Mouse (Mus musculus) neural tube, embryonic 14.5 days (tissue): ENCODE measurements around the gene Ndel1. TPM values are rescaled to one million over a fixed set of nuclear protein-coding genes. Genes with fewer than 3 reads are reported as not detected.

Experiments used
- ATAC-seq: fragments of 200-750 bp; cut with Nextera tagmentation; 2 replicates; pipeline ENCODE4 v1.8.0; 2017; ENCODE audit warnings: low read depth, mild to moderate bottlenecking, moderate TSS enrichment, moderate library complexity
- H3K27ac ChIP-seq: fragments of 300-500 bp; sonication (generic); 2 replicates; pipeline ENCODE4 v1.5.1; 2014; ENCODE audit warnings: low read depth, mild to moderate bottlenecking, control low read depth, low read length, moderate library complexity, mixed read lengths
- H3K27me3 ChIP-seq: fragments of 300-500 bp; sonication (generic); 2 replicates; pipeline ENCODE4 v1.6.1; 2014; ENCODE audit warnings: low read length; ENCODE audit not compliant: control insufficient read depth, insufficient read depth
- H3K36me3 ChIP-seq: fragments of 300-500 bp; sonication (generic); 2 replicates; pipeline ENCODE4 v1.6.1; 2014; ENCODE audit warnings: low read length, mixed read lengths; ENCODE audit not compliant: control insufficient read depth, insufficient read depth
- H3K4me1 ChIP-seq: fragments of 300-500 bp; sonication (generic); 2 replicates; pipeline ENCODE4 v1.6.1; 2014; ENCODE audit warnings: low read length; ENCODE audit not compliant: control insufficient read depth, insufficient read depth
- H3K4me2 ChIP-seq: fragments of 300-500 bp; sonication (generic); 2 replicates; pipeline ENCODE4 v1.6.1; 2014; ENCODE audit warnings: mild to moderate bottlenecking, low read depth, low read length, control low read depth
- H3K4me3 ChIP-seq: fragments of 300-500 bp; sonication (generic); 2 replicates; pipeline ENCODE4 v1.5.1; 2014; ENCODE audit warnings: low read depth, low read length, control low read depth, mixed read lengths
- H3K9ac ChIP-seq: fragments of 300-500 bp; sonication (generic); replicated peaks from 2 replicates; pipeline ENCODE4 v1.6.1; 2014; ENCODE audit warnings: low read depth, mild to moderate bottlenecking, control low read depth, low read length, mixed read lengths
- H3K9me3 ChIP-seq: fragments of 300-500 bp; sonication (generic); 2 replicates; pipeline ENCODE4 v1.6.1; 2016; ENCODE audit warnings: low read length; ENCODE audit not compliant: control insufficient read depth
- WGBS: fragments of 180-500 bp; shearing (Covaris S2); extraction: QIAGEN DNeasy Blood & Tissue Kit; methylation state at CpG from one replicate; pipeline ENCODE4 v1.1.7; 2014; 5-methylcytosine and 5-hydroxymethylcytosine counted together
- polyA plus RNA-seq: library from polyadenylated mRNA; unstranded; fragments of >200 nt; fragmentation: Nextera tagmentation; extraction: Ambion mirVana; gene quantifications from 2 replicates; pipeline ENCODE4 v1.2.1, GENCODE M21; 2014

The Ndel1 gene
- polyA plus RNA-seq = 96.3 and 109 TPM in 2 replicates

DNA sequence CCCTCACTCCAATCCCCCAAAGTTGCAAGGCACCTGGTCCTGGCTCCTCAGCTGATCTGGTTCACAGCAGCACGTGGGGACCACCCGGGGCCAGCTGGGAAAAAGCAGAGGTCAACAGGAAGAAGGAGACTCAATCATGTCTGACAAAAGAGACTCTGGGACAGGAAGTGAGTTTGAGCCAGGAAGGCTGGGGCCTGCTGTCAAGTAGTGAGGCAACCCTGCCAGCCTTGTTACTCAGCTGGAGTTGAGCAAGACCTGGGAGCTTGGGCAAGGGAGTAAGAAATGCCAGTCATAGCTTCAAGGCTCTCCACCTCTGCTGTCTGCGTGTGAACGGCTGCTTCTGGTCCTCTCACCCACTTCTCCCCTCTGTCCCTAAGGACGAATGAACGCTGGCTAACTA lies at the start of gene Ndel1:
TSS of gene Ndel1 (minus strand) at position 111 of the 400 bp plus-strand sequence.
- no peak within 1 kb of the TSS for H3K4me3 ChIP-seq
- no peak within 1 kb of the TSS for H3K4me2 ChIP-seq
- no peak for ATAC-seq
- no peaks in the 10 kb centered on the region for H3K27me3 ChIP-seq
- H3K36me3 ChIP-seq = no peaks in the 10 kb centered on the region
- WGBS = 35% methylated on average over 6 of the region's 6 CpGs
- no peak within 1 kb of the TSS for H3K9ac ChIP-seq
- no peak within 1 kb of the TSS for H3K27ac ChIP-seq
- H3K9me3 ChIP-seq = no peaks in the 10 kb centered on the region
- H3K4me1 ChIP-seq = no peaks in the 10 kb centered on the region

DNA sequence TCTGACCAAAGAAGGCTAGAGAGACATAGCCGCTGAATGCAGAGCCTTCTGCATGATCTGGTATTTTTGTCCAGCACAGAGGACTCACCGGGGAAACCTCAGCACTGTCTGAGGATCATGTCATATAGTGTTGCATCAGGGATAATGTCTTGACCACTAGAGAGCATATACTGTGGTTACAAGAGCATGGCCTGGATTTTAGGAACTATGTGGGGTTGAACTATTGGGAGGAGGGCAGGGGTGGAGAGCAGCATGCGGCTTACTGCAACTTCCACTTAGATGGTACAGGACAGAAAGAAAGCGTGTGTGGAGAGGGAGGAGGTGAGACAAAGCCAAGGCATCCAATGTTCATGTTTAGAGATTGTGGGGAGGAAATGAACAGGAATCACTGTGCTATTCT lies 42.9 kb upstream of the Ndel1 start:
- no peak overlapping the region for H3K4me2 ChIP-seq
- H3K4me1 ChIP-seq = no peaks in the 10 kb centered on the region
- no peaks in the 10 kb centered on the region for H3K9me3 ChIP-seq
- H3K9ac ChIP-seq = no peak overlapping the region
- no peak overlapping the region for H3K4me3 ChIP-seq
- H3K27me3 ChIP-seq = no peaks in the 10 kb centered on the region
- no peaks in the 10 kb centered on the region for H3K36me3 ChIP-seq
- ATAC-seq = no peak
- no peak overlapping the region for H3K27ac ChIP-seq
- WGBS = 96% methylated on average over 4 of the region's 4 CpGs

DNA sequence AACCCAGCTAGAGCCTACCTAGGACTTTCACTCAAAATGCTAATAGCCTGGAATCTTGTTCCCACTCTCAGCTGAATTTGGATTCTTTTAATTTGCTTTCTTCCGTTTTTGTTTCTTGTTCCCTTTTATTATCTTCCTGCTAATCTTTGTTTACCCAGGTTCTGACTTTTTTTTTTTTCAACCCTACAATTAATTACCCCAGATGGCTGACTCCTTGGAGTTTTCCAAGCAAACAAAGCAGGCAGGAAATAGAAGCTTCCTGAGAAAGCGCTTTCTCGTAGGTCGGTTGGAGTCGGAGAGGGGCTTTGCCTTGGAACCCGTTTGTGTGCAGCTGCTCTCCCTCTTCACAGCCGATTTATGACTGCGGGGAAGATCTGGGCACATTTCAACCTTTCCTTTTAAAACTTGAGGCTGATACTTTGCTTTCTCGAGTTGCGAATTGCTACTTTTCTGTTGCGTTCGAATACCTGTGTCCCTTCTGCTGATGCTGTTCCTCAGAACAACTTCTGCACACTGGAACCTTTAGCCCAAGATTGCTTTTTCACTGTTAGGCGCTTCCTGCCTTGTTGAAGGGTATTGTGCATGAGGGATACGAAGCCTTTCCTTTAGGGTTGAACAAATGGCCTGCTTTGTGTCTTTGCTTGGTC lies 40.0 kb upstream of the Ndel1 start:
- Histone ChIP-seq H3K27me3 (no peaks in the 10 kb centered on the region), H3K9me3 (no peaks in the 10 kb centered on the region), H3K9ac (no peak overlapping the region), H3K27ac (0 out of 2 replicates have a peak overlapping the region, but pooled peaks have one; percentile 28), H3K4me1 (no peaks in the 10 kb centered on the region), H3K4me3 (no peak overlapping the region), H3K36me3 (peaks cover 4% of the 10 kb centered on the region; the same call in 1 of the 2 replicates), H3K4me2 (no peak overlapping the region)
- 47% methylated on average over 14 of the region's 14 CpGs for WGBS
- ATAC-seq = no peak

DNA sequence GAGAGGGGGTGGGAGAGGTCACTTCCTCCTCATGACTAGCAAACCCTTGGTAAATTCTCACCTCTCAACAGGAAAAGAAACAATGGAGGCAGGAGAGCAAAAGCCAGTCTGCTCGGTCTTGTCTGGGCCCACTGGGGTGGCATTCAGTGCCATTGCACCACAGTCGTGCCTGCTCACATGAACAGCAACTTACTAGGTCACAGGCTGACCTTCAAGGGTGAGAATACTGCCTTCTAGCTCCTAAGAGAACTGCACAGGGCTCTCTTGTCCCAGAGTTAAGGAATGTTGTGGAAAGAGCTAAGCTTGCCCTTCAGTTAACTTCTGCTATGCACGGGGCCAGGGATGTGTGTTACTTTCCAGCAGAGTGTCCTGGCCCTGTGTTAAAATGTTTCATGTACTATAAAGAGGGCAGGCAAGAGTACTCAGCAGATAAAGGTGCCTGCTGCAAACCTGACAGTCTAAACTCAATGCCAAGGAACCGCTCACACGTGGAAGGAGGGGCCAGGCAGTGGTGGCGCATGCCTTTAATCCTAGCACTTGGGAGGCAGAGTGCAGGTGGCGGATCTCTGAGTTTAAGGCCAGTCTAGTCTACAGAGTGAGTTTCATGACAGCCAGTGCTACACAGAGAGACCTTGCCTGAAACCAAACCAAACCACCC lies 37.3 kb upstream of the Ndel1 start:
- H3K9ac ChIP-seq = no peak overlapping the region
- 55% methylated on average over 7 of the region's 7 CpGs for WGBS
- no peak overlapping the region for H3K4me2 ChIP-seq
- no peak overlapping the region for H3K27ac ChIP-seq
- peaks cover 28% of the 10 kb centered on the region for H3K36me3 ChIP-seq
- H3K27me3 ChIP-seq = no peaks in the 10 kb centered on the region
- H3K4me3 ChIP-seq = no peak overlapping the region
- no peaks in the 10 kb centered on the region for H3K9me3 ChIP-seq
- no peaks in the 10 kb centered on the region; the same call in 1 of the 2 replicates for H3K4me1 ChIP-seq
- no peak for ATAC-seq

DNA sequence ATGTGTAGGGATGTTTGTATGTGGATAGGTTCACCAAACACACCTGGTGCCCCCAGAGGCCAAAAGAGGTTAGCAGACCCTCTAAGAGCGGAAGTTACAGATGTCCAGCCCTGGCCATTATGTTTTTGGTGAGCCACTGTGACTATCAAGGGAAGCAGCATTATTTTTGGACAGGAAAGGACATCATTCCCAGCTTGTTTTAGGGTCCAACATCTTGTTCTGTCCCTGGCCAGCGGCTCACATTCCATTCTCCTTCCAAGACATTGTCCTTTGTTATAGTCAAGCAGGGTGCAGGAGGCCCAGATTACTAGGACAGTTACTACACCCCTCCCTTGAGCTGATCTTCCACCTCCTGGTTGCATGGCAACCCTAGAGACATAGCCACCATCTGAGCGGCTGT lies 35.6 kb upstream of the Ndel1 start:
- Histone ChIP-seq H3K27ac (no peak overlapping the region), H3K4me1 (peaks cover 6% of the 10 kb centered on the region), H3K27me3 (no peaks in the 10 kb centered on the region), H3K4me3 (no peak overlapping the region), H3K36me3 (peaks cover 41% of the 10 kb centered on the region), H3K4me2 (no peak overlapping the region), H3K9ac (no peak overlapping the region), H3K9me3 (no peaks in the 10 kb centered on the region)
- WGBS = 77% methylated on average over 3 of the region's 3 CpGs
- ATAC-seq = no peak

DNA sequence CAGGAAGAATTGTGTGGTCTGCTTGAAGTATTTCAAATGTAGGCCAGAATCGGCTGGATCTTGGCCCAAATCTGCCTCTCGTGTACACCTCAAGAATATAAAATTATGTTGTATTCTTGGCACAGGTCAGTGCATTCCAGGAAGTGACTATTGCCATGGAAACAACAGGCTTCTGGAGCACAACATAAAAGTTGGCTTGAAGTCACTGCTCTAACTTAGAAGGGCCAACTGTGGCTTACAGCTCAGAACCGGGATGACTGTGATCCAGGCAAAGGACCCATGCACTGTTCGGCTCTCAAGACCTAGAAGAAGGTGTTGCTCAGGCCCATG lies 34.8 kb upstream of the Ndel1 start:
- Histone ChIP-seq H3K36me3 (peaks cover 41% of the 10 kb centered on the region), H3K4me1 (peaks cover 7% of the 10 kb centered on the region), H3K9me3 (no peaks in the 10 kb centered on the region), H3K27ac (no peak overlapping the region), H3K27me3 (no peaks in the 10 kb centered on the region), H3K9ac (no peak overlapping the region), H3K4me3 (no peak overlapping the region), H3K4me2 (no peak overlapping the region)
- WGBS = 83% methylated on average over 4 of the region's 4 CpGs
- no peak for ATAC-seq

DNA sequence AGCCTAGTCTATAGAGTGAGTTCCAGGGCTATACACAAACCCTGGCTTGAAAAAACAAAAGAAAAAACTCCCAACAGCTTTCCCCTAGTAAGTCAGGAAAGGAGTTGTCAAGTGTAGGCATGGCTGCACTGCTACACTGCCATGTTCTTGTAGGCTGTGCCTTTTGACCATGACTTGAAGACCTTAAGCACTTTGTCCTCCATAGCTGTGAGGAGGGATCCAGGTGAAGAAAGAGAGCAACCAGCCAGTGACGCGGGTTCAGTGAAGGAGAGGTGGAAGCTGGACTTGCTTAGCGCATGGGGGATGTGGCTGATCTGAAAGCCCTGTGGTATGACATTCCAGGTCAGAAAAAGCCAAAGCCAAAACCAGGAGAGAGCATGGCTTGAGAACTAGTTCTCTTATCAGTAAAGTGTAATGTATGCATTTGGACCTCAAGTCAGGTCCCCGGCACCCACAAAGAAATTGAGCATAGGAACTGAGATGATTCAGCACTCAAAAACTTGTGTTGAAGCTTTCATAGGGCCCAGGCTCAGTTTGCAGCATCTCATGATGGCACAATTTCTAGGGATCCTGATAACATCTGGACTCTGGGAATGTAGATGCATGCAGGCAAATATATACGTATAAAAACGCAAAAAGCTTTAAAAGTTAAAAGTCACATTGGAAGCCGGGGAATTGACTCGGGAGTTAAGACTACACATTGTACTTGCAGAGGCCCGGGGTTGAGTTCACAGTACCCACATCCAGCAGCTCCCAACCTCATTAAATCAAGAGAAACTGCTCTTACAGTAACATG lies 34.2 kb upstream of the Ndel1 start:
- Histone ChIP-seq H3K4me3 (no peak overlapping the region), H3K36me3 (peaks cover 41% of the 10 kb centered on the region), H3K27me3 (no peaks in the 10 kb centered on the region), H3K9me3 (no peaks in the 10 kb centered on the region), H3K27ac (no peak overlapping the region), H3K4me2 (no peak overlapping the region), H3K9ac (no peak overlapping the region), H3K4me1 (peaks cover 7% of the 10 kb centered on the region)
- WGBS = 91% methylated on average over 9 of the region's 9 CpGs
- ATAC-seq = no peak

DNA sequence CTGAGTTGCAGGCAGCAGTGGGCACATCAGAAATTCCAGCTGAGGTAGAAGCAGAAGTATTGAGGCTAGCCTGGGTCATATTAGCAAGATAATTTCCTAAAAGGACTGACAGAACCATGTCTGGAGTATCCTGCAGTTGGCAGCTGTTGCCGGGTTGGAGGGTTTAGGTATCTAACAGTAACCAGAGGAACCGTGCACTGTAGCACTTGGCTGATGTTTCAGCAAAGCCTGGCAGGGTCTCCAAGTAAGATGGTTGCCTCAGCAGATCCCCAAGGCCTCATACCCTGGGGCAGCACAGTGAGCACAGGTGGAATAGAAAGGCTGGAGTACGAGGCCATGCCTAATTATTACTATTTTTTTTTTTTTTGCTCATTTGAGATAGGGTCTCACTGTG lies 33.5 kb upstream of the Ndel1 start:
- 86% methylated on average over 3 of the region's 3 CpGs for WGBS
- Histone ChIP-seq H3K9ac (no peak overlapping the region), H3K27ac (no peak overlapping the region), H3K4me3 (no peak overlapping the region), H3K4me1 (peaks cover 7% of the 10 kb centered on the region), H3K4me2 (no peak overlapping the region), H3K36me3 (peaks cover 41% of the 10 kb centered on the region), H3K9me3 (no peaks in the 10 kb centered on the region), H3K27me3 (no peaks in the 10 kb centered on the region)
- no peak for ATAC-seq
